Mouse (Mus musculus) thymus, adult 2 months (tissue): ENCODE results near the gene Slc13a2.

ENCODE experiments used
- CTCF ChIP-seq: fragments of 200-500 bp; IDR thresholded peaks from 2 replicates; pipeline ENCODE4 v1.5.1; 2012; ENCODE audit warnings: mild to moderate bottlenecking, control low read depth, low read length, moderate library complexity, borderline replicate concordance; ENCODE audit not compliant: control insufficient read depth, poor library complexity, insufficient read depth; ENCODE audit errors: extremely low read depth
- POLR2A ChIP-seq: fragments of 200-500 bp; IDR thresholded peaks from 2 replicates; pipeline ENCODE4 v1.6.1; 2012; ENCODE audit warnings: mild to moderate bottlenecking, low read length, control low read depth, moderate library complexity; ENCODE audit not compliant: control insufficient read depth, poor library complexity, insufficient read depth; ENCODE audit errors: extremely low read depth

DNA sequence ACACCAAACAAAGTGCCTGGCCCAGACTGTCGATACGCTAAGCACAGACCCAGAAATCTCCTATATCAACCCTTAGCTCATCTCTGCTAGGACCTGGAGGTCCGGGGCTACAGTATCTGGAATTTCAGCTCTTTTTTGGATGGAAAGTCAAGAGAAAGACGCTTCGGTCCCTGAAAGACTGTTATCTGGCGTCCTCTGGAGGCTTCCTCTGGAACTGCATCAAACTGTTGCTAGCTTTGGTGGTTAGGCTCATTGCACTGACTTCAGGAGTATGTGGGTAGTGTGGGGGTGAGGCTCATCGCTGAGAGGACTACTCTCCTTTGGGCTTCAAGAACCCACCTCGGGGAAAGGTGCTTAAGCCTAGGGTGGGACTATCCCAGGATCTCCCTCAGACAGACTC lies 22.3 kb downstream of the Slc13a2 start:
- TF ChIP-seq CTCF (no peak), POLR2A (no peak)
